Mouse (Mus musculus) heart, postnatal 25 days (tissue): ENCODE measurements around the gene Rexo1. TPM values are rescaled to one million over a fixed set of nuclear protein-coding genes. Genes with fewer than 3 reads are reported as not detected.

ENCODE experiments used
- DNase-seq: peaks from one replicate; pipeline ENCODE4 v3.0.0; 2022; ENCODE audit warnings: low spot score
- intact Hi-C: fragments of 180-260 bp; cut with DNase I; formaldehyde crosslinking; loops from one replicate; pipeline ENCODE4 v1.15.1; 2025
- total RNA-seq, 2 experiments: library from RNA; stranded (reverse); gene quantifications; 2 replicates each; pipeline ENCODE4 v1.2.3; 2021

Rexo1 gene
- total RNA-seq, 2 experiments from 2014 or later, result 11.1 to 12.2 TPM

- intact Hi-C loops, result loop anchor here (1.0 kb wide), 1 partner anchor 122 kb away; no protein-coding TSS in a partner anchor
- DNase-seq, result peak; percentile 42
Measured at GRCm38 (mm10) chr10:80566375-80567092, 5.2 kb upstream of the Rexo1 start.

GRCm38 (mm10) chr10:80560621-80561020 is 739 bp downstream of the Rexo1 start:
- intact Hi-C loops, result no loop called here
- DNase-seq, result no peak

- DNase-seq, result no peak
- intact Hi-C loops, result no loop called here
Measured at GRCm38 (mm10) chr10:80559431-80559830, 1.9 kb downstream of the Rexo1 start.

GRCm38 (mm10) chr10:80557346-80557965 is 3.9 kb downstream of the Rexo1 start:
- no peak for DNase-seq
- intact Hi-C loops, result no loop called here

GRCm38 (mm10) chr10:80553997-80554396 is 7.4 kb downstream of the Rexo1 start:
- DNase-seq, result no peak
- intact Hi-C loops, result no loop called here

GRCm38 (mm10) chr10:80553575-80553974 is 7.8 kb downstream of the Rexo1 start:
- no peak for DNase-seq
- intact Hi-C loops, result no loop called here

GRCm38 (mm10) chr10:80552364-80552763 is 9.0 kb downstream of the Rexo1 start:
- DNase-seq, result no peak
- intact Hi-C loops, result no loop called here

GRCm38 (mm10) chr10:80549279-80549678 is 12.1 kb downstream of the Rexo1 start:
- intact Hi-C loops, result loop anchor here (5.0 kb wide), 1 partner anchor 102 kb away; no protein-coding TSS in a partner anchor
- no peak for DNase-seq

- intact Hi-C loops, result loop anchor here (5.0 kb wide), 1 partner anchor 101 kb away; no protein-coding TSS in a partner anchor
- no peak for DNase-seq
Measured at GRCm38 (mm10) chr10:80548428-80549006, 12.8 kb downstream of the Rexo1 start.

- intact Hi-C loops, result loop anchor here (5.0 kb wide), 1 partner anchor 100 kb away; no protein-coding TSS in a partner anchor
- no peak for DNase-seq
Measured at GRCm38 (mm10) chr10:80547539-80547938, 13.8 kb downstream of the Rexo1 start.

- intact Hi-C loops, result loop anchor here (5.0 kb wide), 1 partner anchor 100 kb away; no protein-coding TSS in a partner anchor
- DNase-seq, result no peak
Measured at GRCm38 (mm10) chr10:80546945-80547344, 14.4 kb downstream of the Rexo1 start.

GRCm38 (mm10) chr10:80545590-80545989 is 15.8 kb downstream of the Rexo1 start:
- intact Hi-C loops, result loop anchor here (5.0 kb wide), 1 partner anchor 98 kb away; no protein-coding TSS in a partner anchor
- no peak for DNase-seq

- intact Hi-C loops, result no loop called here
- DNase-seq, result no peak
Measured at GRCm38 (mm10) chr10:80543873-80544272, 17.5 kb downstream of the Rexo1 start.

- DNase-seq, result no peak
- intact Hi-C loops, result no loop called here
Measured at GRCm38 (mm10) chr10:80539493-80539892, 21.9 kb downstream of the Rexo1 start.

- intact Hi-C loops, result no loop called here
- peak; percentile 56 for DNase-seq
Measured at GRCm38 (mm10) chr10:80538710-80539394, 22.5 kb downstream of the Rexo1 start, which contains the start of gene Atp8b3. Gene Atp8b3, minus strand, starts transcription at chr10:80539124.

- intact Hi-C loops, result no loop called here
- DNase-seq, result no peak
Measured at GRCm38 (mm10) chr10:80538180-80538579, 23.2 kb downstream of the Rexo1 start.

GRCm38 (mm10) chr10:80535711-80536110 is 25.6 kb downstream of the Rexo1 start:
- intact Hi-C loops, result no loop called here
- DNase-seq, result no peak

GRCm38 (mm10) chr10:80535071-80535470 is 26.3 kb downstream of the Rexo1 start:
- DNase-seq, result no peak
- intact Hi-C loops, result no loop called here

GRCm38 (mm10) chr10:80533704-80534103 is 27.7 kb downstream of the Rexo1 start:
- DNase-seq, result no peak
- intact Hi-C loops, result no loop called here

GRCm38 (mm10) chr10:80532783-80533182 is 28.6 kb downstream of the Rexo1 start:
- no peak for DNase-seq
- intact Hi-C loops, result no loop called here
